Mouse (Mus musculus) megakaryocyte, embryonic 14.5 days (primary cell): ENCODE data around the gene Klk1b1. TPM values are rescaled to one million over a fixed set of nuclear protein-coding genes. Genes with fewer than 3 reads are reported as not detected.
"Not testable (repeated sequence)": the region's sequence is repeated elsewhere in the genome, so short reads cannot be mapped to it uniquely, and the experiment has no call there.

Experiments
- H3K27me3 ChIP-seq: replicated peaks from 2 replicates; pipeline ENCODE3; 2012; ENCODE audit warnings: inconsistent platforms
- H3K36me3 ChIP-seq: replicated peaks from 2 replicates; pipeline ENCODE3; 2012; ENCODE audit warnings: low read length, inconsistent platforms, mixed read lengths
- H3K4me1 ChIP-seq: 2 replicates; pipeline ENCODE4 v1.6.1; 2012; ENCODE audit warnings: inconsistent platforms
- H3K4me3 ChIP-seq: replicated peaks from 2 replicates; pipeline ENCODE3; 2012; ENCODE audit warnings: moderate library complexity, mild to moderate bottlenecking, inconsistent platforms
- H3K9me3 ChIP-seq: 2 replicates; pipeline ENCODE4 v1.6.1; 2012; ENCODE audit warnings: inconsistent platforms
- FLI1 ChIP-seq: IDR thresholded peaks from 2 replicates; pipeline ENCODE4 v1.6.1; 2012; ENCODE audit warnings: low read length, inconsistent platforms, mixed read lengths
- GATA1 ChIP-seq: IDR thresholded peaks from 3 replicates; pipeline ENCODE4 v1.6.1; 2012; ENCODE audit warnings: mixed read lengths, low read length, inconsistent platforms, borderline replicate concordance
- polyA plus RNA-seq: library from polyadenylated mRNA; stranded (reverse); fragments of >175 nt; gene quantifications from 2 replicates; pipeline ENCODE4 v1.2.3, GENCODE M21; 2012; ENCODE audit warnings: low replicate concordance; ENCODE audit not compliant: insufficient read depth

Klk1b1 gene
- polyA plus RNA-seq, 1 experiment, result not detected

DNA sequence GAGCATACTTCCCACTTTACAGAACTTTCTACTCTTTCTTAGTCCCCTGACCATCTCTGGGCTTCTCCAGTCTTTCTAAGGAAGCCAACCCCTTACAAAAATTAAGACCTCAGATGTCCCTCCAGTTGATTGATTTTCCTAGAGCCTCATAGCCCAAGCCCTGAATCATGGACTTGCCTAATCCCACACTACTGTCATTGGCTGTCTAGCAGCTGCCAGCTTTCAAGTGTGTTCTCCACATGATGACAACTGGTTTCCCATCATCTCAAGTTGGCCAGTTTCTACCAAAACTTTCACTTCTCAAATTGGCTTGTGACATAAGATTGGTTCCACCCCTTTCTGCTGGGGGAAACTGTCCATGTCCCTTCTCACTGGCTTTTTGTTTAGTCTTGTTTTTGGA, 38.3 kb downstream of the Klk1b1 start:
- TF ChIP-seq GATA1 (no peak), FLI1 (no peak)
- Histone ChIP-seq H3K4me3 (no peak overlapping the region), H3K27me3 (no peaks in the 10 kb centered on the region), H3K4me1 (0 out of 2 replicates have a peak, but pooled peaks cover 4% of the 10 kb centered on the region), H3K36me3 (no peaks in the 10 kb centered on the region), H3K9me3 (no peaks in the 10 kb centered on the region)

GRCm38 (mm10) chr7:44011868-44012267, 45.3 kb downstream of the Klk1b1 start, which contains the start of gene Klk1b26:
TSS of gene Klk1b26 (plus strand) at chr7:44012168.
- H3K4me1 ChIP-seq, H3K27me3 ChIP-seq, H3K9me3 ChIP-seq, H3K36me3 ChIP-seq, H3K4me3 ChIP-seq: not testable (repeated sequence)

GRCm38 (mm10) chr7:44014666-44015065, 48.1 kb downstream of the Klk1b1 start:
- not testable (repeated sequence) for H3K27me3 ChIP-seq, H3K9me3 ChIP-seq, H3K36me3 ChIP-seq, H3K4me3 ChIP-seq, H3K4me1 ChIP-seq

- Histone ChIP-seq H3K4me3 (no peak overlapping the region), H3K4me1 (no peaks in the 10 kb centered on the region), H3K27me3 (no peaks in the 10 kb centered on the region), H3K9me3 (no peaks in the 10 kb centered on the region), H3K36me3 (no peaks in the 10 kb centered on the region)
- TF ChIP-seq FLI1 (no peak), GATA1 (no peak)
Measured at GRCm38 (mm10) chr7:44015071-44015470, 48.5 kb downstream of the Klk1b1 start.

Other genes with a start within 250 kb of the Klk1b1 start
- not detected in 2 replicates for gene Klk12, start 197.9 kb upstream of the Klk1b1 start, polyA plus RNA-seq
- gene Klk11, start 192.1 kb upstream of the Klk1b1 start, polyA plus RNA-seq, result not detected in 2 replicates
- not detected in 2 replicates for gene Klk10, start 185.7 kb upstream of the Klk1b1 start, polyA plus RNA-seq
- not detected in 2 replicates for gene Klk9, start 174.9 kb upstream of the Klk1b1 start, polyA plus RNA-seq
- 4.3 and 26.2 TPM in 2 replicates for gene Klk8, start 169.2 kb upstream of the Klk1b1 start, polyA plus RNA-seq
- gene Klk7, start 155.5 kb upstream of the Klk1b1 start, polyA plus RNA-seq, result not detected in 2 replicates
- gene Klk6, start 142.3 kb upstream of the Klk1b1 start, polyA plus RNA-seq, result not detected in 2 replicates
- not detected in 2 replicates for gene Klk5, start 124.8 kb upstream of the Klk1b1 start, polyA plus RNA-seq
- gene Klk4, start 85.6 kb upstream of the Klk1b1 start, polyA plus RNA-seq, result not detected in 2 replicates
- not detected in 2 replicates for gene Klk15, start 33.0 kb upstream of the Klk1b1 start, polyA plus RNA-seq
- gene Klk1b8, start 16.1 kb upstream of the Klk1b1 start, polyA plus RNA-seq, result not detected in 2 replicates
- not detected in 2 replicates for gene Klk1b9, start 9.3 kb downstream of the Klk1b1 start, polyA plus RNA-seq
- gene Klk1b11, start 29.1 kb downstream of the Klk1b1 start, polyA plus RNA-seq, result not detected in 2 replicates
- gene Klk1b26, start 45.4 kb downstream of the Klk1b1 start, polyA plus RNA-seq, result not detected in 2 replicates
- not detected in 2 replicates for gene Klk1b27, start 85.5 kb downstream of the Klk1b1 start, polyA plus RNA-seq
- not detected in 2 replicates for gene Klk1b21, start 135.6 kb downstream of the Klk1b1 start, polyA plus RNA-seq
- gene Klk1b22, start 145.9 kb downstream of the Klk1b1 start, polyA plus RNA-seq, result not detected in 2 replicates
- not detected in 2 replicates for gene Klk1b16, start 170.0 kb downstream of the Klk1b1 start, polyA plus RNA-seq
- gene Klk1b24, start 221.5 kb downstream of the Klk1b1 start, polyA plus RNA-seq, result not detected in 2 replicates
- not detected in 2 replicates for gene Klk1b3, start 231.4 kb downstream of the Klk1b1 start, polyA plus RNA-seq
- gene Klk1b4, start 240.7 kb downstream of the Klk1b1 start, polyA plus RNA-seq, result not detected in 2 replicates
- not detected in 2 replicates for gene Klk1b5, start 249.2 kb downstream of the Klk1b1 start, polyA plus RNA-seq